Mouse (Mus musculus) neutrophil, adult 5-6 weeks (primary cell): ENCODE measurements around the gene Ccdc30. TPM values are rescaled to one million over a fixed set of nuclear protein-coding genes. Genes with fewer than 3 reads are reported as not detected.
A peak's percentile ranks its signal among the peaks of the same experiment; 100 is the strongest.

Experiments
- ATAC-seq: fragments of 151-379, 151-347 bp; 2 replicates; pipeline ENCODE4 v1.8.0; 2017; ENCODE audit warnings: mild to moderate bottlenecking, moderate TSS enrichment; ENCODE audit not compliant: insufficient number of reproducible peaks, poor library complexity, low FRiP score, severe bottlenecking; ENCODE audit errors: extremely low read depth
- total RNA-seq: library from RNA; stranded (forward); fragments of 200-1000 nt; gene quantifications from 2 replicates; pipeline ENCODE4 v1.2.3, GENCODE M21; 2017

The Ccdc30 gene
- total RNA-seq, 1 experiment from 2014 or later: 0.93 TPM

- no peak for ATAC-seq
Measured at GRCm38 (mm10) chr4:119421921-119422293, 6.6 kb upstream of the Ccdc30 start.

- no peak for ATAC-seq
Measured at GRCm38 (mm10) chr4:119421191-119421590, 5.9 kb upstream of the Ccdc30 start.

- ATAC-seq: no peak
Measured at GRCm38 (mm10) chr4:119417894-119418293, 2.6 kb upstream of the Ccdc30 start.

- ATAC-seq: no peak
Measured at GRCm38 (mm10) chr4:119417270-119417669, 1.9 kb upstream of the Ccdc30 start.

GRCm38 (mm10) chr4:119412791-119413190, 2.5 kb downstream of the Ccdc30 start:
- no peak for ATAC-seq

- no peak for ATAC-seq
Measured at GRCm38 (mm10) chr4:119411877-119412650, 3.3 kb downstream of the Ccdc30 start.

- ATAC-seq: no peak
Measured at GRCm38 (mm10) chr4:119403431-119403830, 11.9 kb downstream of the Ccdc30 start.

GRCm38 (mm10) chr4:119400896-119401295, 14.4 kb downstream of the Ccdc30 start:
- no peak for ATAC-seq

GRCm38 (mm10) chr4:119398751-119399150, 16.6 kb downstream of the Ccdc30 start:
- ATAC-seq: no peak

GRCm38 (mm10) chr4:119390369-119390768, 25.0 kb downstream of the Ccdc30 start:
- ATAC-seq: no peak

GRCm38 (mm10) chr4:119389184-119389583, 26.1 kb downstream of the Ccdc30 start:
- no peak for ATAC-seq

GRCm38 (mm10) chr4:119381471-119382190, 33.7 kb downstream of the Ccdc30 start:
- ATAC-seq: no peak

- no peak for ATAC-seq
Measured at GRCm38 (mm10) chr4:119369460-119369859, 45.9 kb downstream of the Ccdc30 start.

GRCm38 (mm10) chr4:119366758-119367526, 48.4 kb downstream of the Ccdc30 start:
- ATAC-seq: no peak

- ATAC-seq: no peak
Measured at GRCm38 (mm10) chr4:119362231-119362630, 53.1 kb downstream of the Ccdc30 start.

- ATAC-seq: 0 out of 2 replicates have a peak, but pooled peaks have one; percentile 19
Measured at GRCm38 (mm10) chr4:119359196-119359971, 55.9 kb downstream of the Ccdc30 start.

GRCm38 (mm10) chr4:119345508-119345907, 69.8 kb downstream of the Ccdc30 start:
- ATAC-seq: no peak

GRCm38 (mm10) chr4:119338861-119339361, 76.4 kb downstream of the Ccdc30 start:
- peak; percentile 64 for ATAC-seq

- no peak for ATAC-seq
Measured at GRCm38 (mm10) chr4:119338422-119338821, 76.9 kb downstream of the Ccdc30 start.
